Mouse (Mus musculus) T-helper 2 cell (primary cell): ENCODE results near the gene Fam107b.

ENCODE experiments used
- in situ Hi-C: fragments of 300-600 bp; cut with MboI, MseI; formaldehyde crosslinking; loops from one replicate; pipeline ENCODE4 v1.15.1; 2025; ENCODE audit warnings: high pct_unique_total_duplicates

The Fam107b gene

DNA sequence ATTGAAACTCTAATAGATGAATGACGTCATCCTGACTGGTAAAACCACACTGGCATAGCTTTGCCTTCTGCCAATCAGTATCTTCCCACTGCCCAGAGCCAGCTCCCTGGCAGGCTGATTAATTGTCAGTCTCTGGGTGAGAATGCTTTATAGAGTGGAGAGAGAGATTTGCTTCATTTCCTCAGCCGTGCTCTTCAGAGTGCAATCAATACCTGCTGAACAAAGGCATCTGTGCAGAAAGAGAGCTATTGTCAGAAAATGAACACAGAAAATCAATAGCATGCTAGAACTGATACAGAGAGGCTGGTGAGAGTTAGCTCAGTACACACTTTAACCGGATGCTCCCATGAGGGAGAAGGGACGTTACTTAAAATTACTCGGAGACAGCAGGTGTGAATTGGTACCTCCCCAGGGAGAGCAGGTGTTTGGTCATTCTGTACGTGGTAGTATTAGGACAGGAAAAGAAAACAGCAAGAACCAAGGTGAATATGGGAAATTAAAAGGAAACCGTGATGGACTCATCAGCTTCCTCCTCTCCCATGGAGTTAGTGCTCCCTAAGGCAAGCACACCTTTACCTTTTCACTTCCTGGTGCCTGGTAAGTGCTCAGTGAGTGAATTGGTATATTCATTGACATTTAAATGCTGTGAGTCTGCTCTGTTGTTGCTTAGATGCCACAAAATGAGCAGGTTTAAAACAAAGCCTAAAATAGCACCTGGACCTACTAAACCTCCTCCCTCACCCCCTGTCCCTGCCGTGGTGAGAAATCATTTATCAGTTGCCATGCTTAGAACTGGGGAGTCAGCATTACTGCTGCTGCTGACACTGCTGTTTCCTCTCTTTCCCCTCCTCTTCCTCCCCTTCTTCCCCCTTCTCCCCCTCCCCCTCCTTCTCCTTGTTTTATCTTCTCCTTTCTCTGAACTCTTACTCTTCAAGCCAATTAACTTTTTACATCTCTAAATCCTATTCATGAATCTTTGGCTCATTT lies 38.9 kb downstream of the Fam107b start:
- in situ Hi-C loops, result no loop called here

- in situ Hi-C loops, result no loop called here
Measured at GRCm38 (mm10) chr2:3618446-3618845, 48.2 kb downstream of the Fam107b start.

- in situ Hi-C loops, result loop anchor here (5.0 kb wide), 1 partner anchor 66 kb away; no protein-coding TSS in a partner anchor
Measured at GRCm38 (mm10) chr2:3621568-3621967, 51.3 kb downstream of the Fam107b start.

DNA sequence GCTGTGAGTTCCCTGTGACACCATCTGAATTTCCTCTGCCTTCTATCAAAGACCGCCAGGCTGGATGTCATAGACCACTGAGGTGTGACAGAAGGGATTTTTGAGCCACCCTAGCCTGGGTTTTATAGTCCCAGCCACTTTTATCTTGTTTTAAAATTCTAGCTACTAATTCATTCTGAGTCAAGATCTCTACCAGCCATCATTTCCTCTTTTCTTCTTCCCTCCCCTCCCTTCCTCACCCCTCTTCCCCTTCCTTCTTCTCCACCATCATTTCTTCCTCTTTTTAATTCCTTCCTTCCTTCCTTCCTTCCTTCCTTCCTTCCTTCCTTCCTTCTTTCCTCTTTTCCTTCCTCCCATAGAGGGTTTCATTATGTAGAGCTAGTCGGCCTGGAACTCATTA lies 51.9 kb downstream of the Fam107b start:
- in situ Hi-C loops, result loop anchor here (5.0 kb wide), 1 partner anchor 65 kb away; no protein-coding TSS in a partner anchor

DNA sequence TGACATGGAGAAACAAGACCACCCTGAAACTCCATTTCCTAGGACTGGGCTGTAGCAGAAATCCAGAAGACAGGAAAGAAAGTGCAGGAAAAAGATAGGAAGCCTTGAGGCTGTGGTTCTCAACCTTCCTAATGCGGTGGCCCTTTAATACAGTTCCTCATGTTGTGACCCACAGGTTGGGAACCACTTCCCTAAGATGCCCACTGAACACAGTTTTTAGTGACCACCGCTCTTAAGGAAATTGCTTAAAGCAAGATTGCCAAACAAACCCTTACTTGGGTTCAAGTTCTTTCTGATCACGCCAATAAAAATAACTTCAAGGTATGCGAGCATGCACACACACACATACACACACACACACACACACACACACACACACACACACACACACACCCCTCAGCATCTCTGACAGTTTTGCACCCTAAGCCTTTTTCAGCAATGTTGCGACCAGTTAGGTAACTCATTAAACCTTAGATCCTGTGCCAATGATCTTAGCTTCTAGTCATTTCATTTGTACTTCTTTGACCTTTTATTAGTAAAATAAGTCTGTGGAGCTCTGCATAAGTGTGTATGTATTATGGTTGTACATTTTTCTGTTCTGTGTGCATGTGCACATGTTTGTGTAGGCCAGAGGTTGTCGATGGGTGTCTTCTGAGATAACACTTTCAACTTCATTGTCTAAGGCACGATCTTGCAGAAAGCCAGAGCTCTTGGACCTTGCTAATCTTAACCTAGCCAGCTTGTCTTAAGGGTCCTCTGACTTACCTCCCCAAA lies 53.1 kb downstream of the Fam107b start:
- in situ Hi-C loops, result loop anchor here (5.0 kb wide), 1 partner anchor 64 kb away; no protein-coding TSS in a partner anchor

DNA sequence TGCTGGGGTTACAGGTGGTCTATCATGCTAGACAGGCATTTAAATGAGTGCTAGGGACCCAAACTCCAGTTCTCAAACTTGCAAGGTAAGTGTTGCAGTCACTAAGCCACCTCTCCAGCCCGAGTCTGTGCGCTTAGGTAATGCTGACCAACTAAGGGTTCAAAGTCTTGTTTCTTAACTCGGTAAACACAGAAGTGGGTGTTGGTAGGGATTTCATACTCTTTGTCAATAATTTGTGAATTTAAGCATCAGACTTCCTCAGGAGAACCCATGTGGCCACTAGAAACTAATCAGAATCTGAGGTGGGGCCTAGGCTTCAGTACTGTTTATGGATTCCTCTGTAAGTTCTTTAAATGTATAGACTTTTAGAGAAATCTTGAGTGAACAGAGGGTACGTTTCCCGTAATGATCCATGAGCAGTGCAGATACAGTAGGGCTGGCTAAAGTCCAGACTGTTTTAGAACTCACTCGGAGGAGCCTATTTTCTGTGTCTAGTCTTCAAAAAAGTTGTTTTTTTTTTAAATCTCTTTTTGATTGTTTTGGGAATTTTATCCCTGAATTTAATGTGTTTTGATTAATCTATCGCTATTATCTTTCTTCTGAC lies 53.8 kb downstream of the Fam107b start:
- in situ Hi-C loops, result loop anchor here (5.0 kb wide), 1 partner anchor 63 kb away; no protein-coding TSS in a partner anchor

GRCm38 (mm10) chr2:3629096-3629495 lies 58.8 kb downstream of the Fam107b start:
- in situ Hi-C loops, result no loop called here

DNA sequence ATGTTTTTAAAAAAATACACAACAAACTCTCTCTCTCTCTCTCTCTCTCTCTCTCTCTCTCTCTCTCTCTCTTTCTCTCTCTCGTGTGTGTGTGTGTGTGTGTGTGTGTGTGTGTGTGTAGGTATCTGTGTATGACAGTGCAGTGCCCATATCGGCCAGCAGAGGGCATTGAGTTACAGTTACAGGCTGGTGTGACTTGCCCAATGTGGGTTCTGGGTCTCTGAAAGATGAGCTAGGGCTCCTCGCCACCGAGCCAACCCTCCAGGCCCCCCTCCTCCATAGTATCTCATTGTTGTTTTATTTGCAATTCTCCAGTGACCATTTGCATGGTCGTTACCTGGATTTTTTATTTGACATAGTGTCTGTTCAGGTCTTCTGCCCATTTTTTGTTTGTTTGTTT lies 59.5 kb downstream of the Fam107b start:
- in situ Hi-C loops, result loop anchor here (5.0 kb wide), 1 partner anchor 113 kb away; no protein-coding TSS in a partner anchor

GRCm38 (mm10) chr2:3630769-3631477 lies 60.6 kb downstream of the Fam107b start:
- in situ Hi-C loops, result loop anchor here (5.0 kb wide), 1 partner anchor 111 kb away; no protein-coding TSS in a partner anchor

DNA sequence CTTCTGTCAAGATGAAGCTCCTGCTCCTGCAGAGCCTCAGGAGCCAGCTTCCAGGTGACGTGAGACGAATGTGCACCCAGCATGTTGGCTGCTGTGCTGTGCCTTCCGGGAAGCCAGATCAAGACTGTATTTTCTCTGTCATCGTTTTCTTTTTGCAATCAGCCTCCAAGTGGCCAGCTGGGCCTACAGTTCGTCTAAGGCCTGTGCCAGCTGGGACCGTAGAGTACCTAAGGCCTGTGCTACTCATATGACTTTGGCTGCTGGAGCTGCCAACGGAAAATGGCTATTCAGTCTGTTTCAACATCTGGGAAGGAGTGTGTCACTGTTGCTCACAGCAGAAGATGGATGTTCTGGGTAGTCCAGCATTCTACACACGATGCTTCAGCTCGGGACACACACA lies 62.8 kb downstream of the Fam107b start:
- in situ Hi-C loops, result loop anchor here (5.0 kb wide), 1 partner anchor 109 kb away; no protein-coding TSS in a partner anchor

GRCm38 (mm10) chr2:3636771-3637170 lies 66.5 kb downstream of the Fam107b start:
- in situ Hi-C loops, result no loop called here

GRCm38 (mm10) chr2:3641001-3641770 lies 70.9 kb downstream of the Fam107b start:
- in situ Hi-C loops, result no loop called here

GRCm38 (mm10) chr2:3642949-3643348 lies 72.7 kb downstream of the Fam107b start:
- in situ Hi-C loops, result no loop called here

GRCm38 (mm10) chr2:3645741-3646140 lies 75.5 kb downstream of the Fam107b start:
- in situ Hi-C loops, result no loop called here

GRCm38 (mm10) chr2:3649171-3649570 lies 78.9 kb downstream of the Fam107b start:
- in situ Hi-C loops, result no loop called here

DNA sequence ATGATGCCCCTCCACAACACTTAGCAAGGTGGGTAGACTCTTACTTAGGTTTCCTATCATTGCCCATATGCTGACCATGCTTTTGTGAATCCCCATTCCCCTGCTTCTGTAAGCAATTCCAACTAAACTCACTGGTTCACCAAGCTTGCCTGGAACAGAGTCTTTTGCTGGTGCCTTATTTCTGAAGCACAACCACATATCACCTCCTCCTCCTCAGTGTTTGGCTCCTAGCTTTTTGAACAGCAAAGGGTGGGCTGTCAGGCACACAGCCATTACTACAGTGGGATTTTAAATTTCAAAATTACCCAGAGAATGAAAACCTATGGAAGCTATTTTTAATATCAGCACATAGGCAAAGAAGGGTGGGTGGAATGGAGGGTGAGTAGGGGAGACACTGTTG lies 84.3 kb downstream of the Fam107b start:
- in situ Hi-C loops, result no loop called here

- in situ Hi-C loops, result no loop called here
Measured at GRCm38 (mm10) chr2:3656091-3656490, 85.8 kb downstream of the Fam107b start.

DNA sequence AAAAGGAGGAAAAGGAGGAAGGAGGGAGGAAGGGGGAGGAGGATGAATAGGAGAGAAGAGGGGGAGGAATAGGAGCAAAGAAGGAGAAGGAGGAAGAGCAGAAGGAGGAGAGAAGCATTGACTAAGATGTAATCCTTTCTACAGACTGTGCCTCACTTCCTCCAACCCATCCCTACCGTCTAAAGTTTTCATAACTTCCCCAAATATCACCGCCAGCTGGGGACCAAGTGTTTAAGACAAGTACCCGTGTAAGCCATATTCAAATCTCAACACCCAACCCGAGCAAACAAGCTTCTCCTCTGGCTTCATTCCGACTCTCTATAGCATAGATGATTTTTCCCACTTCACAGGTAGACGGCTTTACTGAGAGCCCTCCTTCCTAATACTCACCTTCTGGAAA lies 86.5 kb downstream of the Fam107b start:
- in situ Hi-C loops, result no loop called here

- in situ Hi-C loops, result no loop called here
Measured at GRCm38 (mm10) chr2:3657376-3657775, 87.1 kb downstream of the Fam107b start.
